ENCODE assay signal across 27 mouse cellular contexts in the genomic region with DNA sequence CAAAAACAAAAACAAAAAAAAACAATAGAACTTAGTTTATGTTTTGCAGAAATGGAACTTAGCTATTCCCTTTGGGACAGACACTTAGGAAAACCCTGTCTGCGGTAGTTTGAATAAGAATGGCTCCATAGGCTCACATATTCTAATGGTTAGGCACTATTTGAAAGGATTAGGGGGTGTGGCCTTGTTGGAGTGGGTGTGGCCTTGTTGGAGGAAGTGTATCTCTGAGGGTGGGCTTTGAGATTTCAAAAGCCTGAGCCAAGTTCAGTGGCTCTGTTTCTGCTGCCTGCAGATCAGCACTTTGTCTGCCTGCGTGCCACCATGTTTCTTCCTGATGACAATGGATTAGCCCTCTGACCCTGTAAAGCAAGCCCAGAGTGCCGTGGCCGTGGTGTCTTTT. TPM values are rescaled to one million over a fixed set of nuclear protein-coding genes. Genes with fewer than 3 reads are reported as not detected.
DNase-seq lines count a peak whose midpoint lies in the region; ATAC-seq and TF ChIP-seq lines count a peak whose summit lies in the region.
"Had no signal": no experiment of that assay in that cellular context is flagged by ENCODE, and none has a peak within 500 bp of the region (broad histone marks: within the 10 kb centered on the region; RNA-seq: fewer than 3 reads in every experiment).

No protein-coding gene starts in this region.

- intact Hi-C loops in gastrocnemius, postnatal 14 days (cut with DNase I; ENCODE audit: low total_unique reads): no loop called here

- no peaks in the 10 kb centered on the region for H3K9me3 ChIP-seq in E14TG2a.4 (ENCODE audit: low read length)
- no peaks in the 10 kb centered on the region for H3K9me3 ChIP-seq in stomach, postnatal 0 days (ENCODE audit: control insufficient read depth, low read length)
- H3K9me3 ChIP-seq: embryonic facial prominence, embryonic 13.5 days; embryonic facial prominence, embryonic 15.5 days; forebrain, embryonic 10.5 days; forebrain, embryonic 12.5 days; G1E had no signal

- no peak overlapping the region for H3K27ac ChIP-seq in stomach, postnatal 0 days (replicated peaks)
- H3K27ac ChIP-seq: embryonic facial prominence, embryonic 13.5 days; embryonic facial prominence, embryonic 15.5 days; forebrain, embryonic 10.5 days; forebrain, embryonic 12.5 days had no signal

- 69% methylated on average over 4 of the region's 4 CpGs for WGBS in stomach, postnatal 0 days

- H3K4me1 ChIP-seq in E14TG2a.4 (replicated peaks; ENCODE audit: low read depth, low read length): peaks cover 24% of the 10 kb centered on the region
- H3K4me1 ChIP-seq in stomach, postnatal 0 days (replicated peaks; ENCODE audit: control insufficient read depth, insufficient read depth): no peaks in the 10 kb centered on the region
- H3K4me1 ChIP-seq: embryonic facial prominence, embryonic 13.5 days; embryonic facial prominence, embryonic 15.5 days; forebrain, embryonic 10.5 days; forebrain, embryonic 12.5 days had no signal

- no peak overlapping the region for H3K9ac ChIP-seq in stomach, postnatal 0 days (ENCODE audit: low read length)
- H3K9ac ChIP-seq: embryonic facial prominence, embryonic 13.5 days; embryonic facial prominence, embryonic 15.5 days; forebrain, embryonic 12.5 days had no signal

- peak overlapping the region; percentile 68 for H3K4me3 ChIP-seq in E14TG2a.4 (replicated peaks; ENCODE audit: low read length)
- H3K4me3 ChIP-seq in stomach, postnatal 0 days (ENCODE audit: low read depth, low read length): no peak overlapping the region
- H3K4me3 ChIP-seq: embryonic facial prominence, embryonic 13.5 days; embryonic facial prominence, embryonic 15.5 days; erythroblast, embryonic 14.5 days; forebrain, embryonic 10.5 days; forebrain, embryonic 12.5 days had no signal

- DNase-seq in ES-CJ7 (ENCODE audit: low read depth, low spot score) (peak; percentile 87), R1 (ENCODE audit: low read depth, low spot score) (peak; percentile 95), ZHBTc4 (ENCODE audit: low read depth, low spot score) (peak; percentile 90)
- no peak for DNase-seq in gastrocnemius, postnatal 14 days
- DNase-seq in kidney, postnatal 4 days: no peak
- DNase-seq in stomach, postnatal 0 days (ENCODE audit: low spot score): no peak
- DNase-seq: adrenal gland, adult 2 months; adrenal gland, postnatal 10 days; adrenal gland, postnatal 36 days; cerebellum, adult 18-20 months; cerebellum, adult 8-10 months; cerebellum, adult 9-11 months; cerebellum, postnatal 14 days; cerebellum, postnatal 36 days; embryo, embryonic 11 days had no signal

- no peak for TF ChIP-seq CTCF in E14TG2a.4 (conservative IDR thresholded peaks at IDR 0.05; ENCODE audit: low read length)
- TF ChIP-seq CTCF in stomach, postnatal 0 days (IDR thresholded peaks at IDR 0.05; ENCODE audit: low read depth): no peak

- H3K36me3 ChIP-seq in E14TG2a.4 (ENCODE audit: insufficient read depth, low read length): no peaks in the 10 kb centered on the region
- no peaks in the 10 kb centered on the region for H3K36me3 ChIP-seq in stomach, postnatal 0 days (ENCODE audit: control insufficient read depth, insufficient read depth, low read length)
- H3K36me3 ChIP-seq: embryonic facial prominence, embryonic 13.5 days; embryonic facial prominence, embryonic 15.5 days; forebrain, embryonic 10.5 days; forebrain, embryonic 12.5 days; G1E had no signal

- H3K4me2 ChIP-seq in stomach, postnatal 0 days (replicated peaks; ENCODE audit: low read depth): no peak overlapping the region
- H3K4me2 ChIP-seq: embryonic facial prominence, embryonic 13.5 days; embryonic facial prominence, embryonic 15.5 days; forebrain, embryonic 12.5 days had no signal

- H3K27me3 ChIP-seq in E14TG2a.4 (ENCODE audit: insufficient read depth, low read length): no peaks in the 10 kb centered on the region
- H3K27me3 ChIP-seq in stomach, postnatal 0 days (ENCODE audit: control insufficient read depth, insufficient read depth, low read length): no peaks in the 10 kb centered on the region
- H3K27me3 ChIP-seq: embryonic facial prominence, embryonic 13.5 days; embryonic facial prominence, embryonic 15.5 days; forebrain, embryonic 12.5 days; Patski had no signal

- no peak for TF ChIP-seq EP300 in stomach, postnatal 0 days (optimal IDR thresholded peaks at IDR 0.05)

- ATAC-seq in stomach, postnatal 0 days (ENCODE audit: low FRiP score, low TSS enrichment): no peak
- ATAC-seq in megakaryocyte, adult 5-6 weeks (ENCODE audit: poor library complexity, severe bottlenecking): no peak
- ATAC-seq: forebrain, embryonic 14.5 days; forebrain, embryonic 16.5 days; Patski had no signal

RNA-seq across cellular contexts. Expression of a gene that starts 14.6 kb away (rescaled TPM):
- 100 to 1,000 TPM; 494 to 598 TPM for total RNA-seq in gastrocnemius, postnatal 14 days (2021)
- polyA plus RNA-seq in stomach, postnatal 0 days (2015; fragmentation: Nextera tagmentation; extraction: Ambion mirVana): 927 and 965 TPM in 2 replicates
- total RNA-seq in megakaryocyte, adult 5-6 weeks (2015): 346 and 414 TPM in 2 replicates
- 115 and 122 TPM in 2 replicates for total RNA-seq in megakaryocyte, adult 5-6 weeks (2017)

RNA-seq across cellular contexts. Expression of a gene that starts 26.4 kb away (rescaled TPM):
- total RNA-seq in gastrocnemius, postnatal 14 days (2021): 10 to 100 TPM; 55.3 to 60.1 TPM
- polyA plus RNA-seq in stomach, postnatal 0 days (2015; fragmentation: Nextera tagmentation; extraction: Ambion mirVana): 21.6 and 31.0 TPM in 2 replicates
- 0.11 TPM in 1 of 2 replicates, not detected in the other for total RNA-seq in megakaryocyte, adult 5-6 weeks (2015)
- total RNA-seq in megakaryocyte, adult 5-6 weeks (2017): 0.04 TPM in 1 of 2 replicates, not detected in the other
- total RNA-seq: common myeloid progenitor, adult 5-6 weeks had no signal
- polyA plus RNA-seq: erythroblast, embryonic 14.5 days had no signal

RNA-seq across cellular contexts. Expression of a gene that starts 48.3 kb away (rescaled TPM):
- total RNA-seq in gastrocnemius, postnatal 14 days (2021): 10 to 100 TPM; 37.8 to 42.6 TPM
- 56.4 and 57.3 TPM in 2 replicates for polyA plus RNA-seq in stomach, postnatal 0 days (2015; fragmentation: Nextera tagmentation; extraction: Ambion mirVana)
- 89.2 and 111 TPM in 2 replicates for total RNA-seq in megakaryocyte, adult 5-6 weeks (2015)
- 118 and 122 TPM in 2 replicates for total RNA-seq in megakaryocyte, adult 5-6 weeks (2017)

Comparison
In these comparisons a context has a peak if more than half of its experiments do, and no peak if none do; other contexts are left out.
1. DNase-seq: peak in ES-CJ7 (single experiment), R1 (single experiment) and ZHBTc4 (single experiment); none in gastrocnemius, postnatal 14 days (single experiment), kidney, postnatal 4 days (0 of 2) and stomach, postnatal 0 days (single experiment).
2. RNA of a gene that starts 26.4 kb away (total RNA-seq): 55.3 to 60.1 TPM in gastrocnemius, postnatal 14 days; 0.04 to 0.11 TPM in megakaryocyte, adult 5-6 weeks; every median in the first group is over 10 times any median in the second.